Mouse (Mus musculus): ENCODE measurements around the gene Znrf1. TPM values are rescaled to one million over a fixed set of nuclear protein-coding genes. Genes with fewer than 3 reads are reported as not detected.
A peak's percentile ranks its signal among the peaks of the same experiment; 100 is the strongest.

Gene Znrf1
- polyA plus RNA-seq, 1 experiment = 124 TPM

DNA sequence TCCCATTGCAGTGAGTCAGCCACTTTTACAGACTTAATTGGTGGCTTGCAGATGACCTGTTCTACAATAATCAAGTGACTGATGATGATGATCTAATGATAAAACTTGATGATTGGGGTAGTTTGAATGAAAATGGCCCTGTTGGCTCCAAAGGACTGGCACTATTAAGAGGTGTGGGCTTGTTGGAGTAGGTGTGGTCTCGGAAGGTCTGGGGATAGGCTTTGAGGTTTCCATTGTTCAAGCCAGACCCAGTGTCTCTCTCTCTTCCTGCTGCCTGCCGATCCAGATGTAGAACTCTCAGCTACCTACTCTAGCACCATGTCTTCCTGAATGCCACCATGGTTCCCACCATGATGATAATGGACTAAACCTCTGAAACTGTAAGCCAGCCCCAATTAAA lies 52.4 kb downstream of the Znrf1 start:
- WGBS = 75% methylated on average over 2 of the region's 2 CpGs
- no peak overlapping the region for H3K27ac ChIP-seq (ENCODE audit: control insufficient read depth, insufficient read depth, low read depth, low read length, poor library complexity)
- peaks cover 3% of the 10 kb centered on the region; the same call in 1 of the 2 replicates for H3K4me1 ChIP-seq (ENCODE audit: control insufficient read depth, insufficient read depth, low read length)
- no peak overlapping the region for H3K4me3 ChIP-seq (replicated peaks; ENCODE audit: control insufficient read depth, low read depth, low read length)
- no peak for TF ChIP-seq CTCF (IDR thresholded peaks at IDR 0.05; ENCODE audit: control insufficient read depth, insufficient read depth, low read length)

- peaks cover 8% of the 10 kb centered on the region for H3K4me1 ChIP-seq (ENCODE audit: control insufficient read depth, insufficient read depth, low read length)
- H3K4me3 ChIP-seq (replicated peaks; ENCODE audit: control insufficient read depth, low read depth, low read length) = no peak overlapping the region
- no peak overlapping the region for H3K27ac ChIP-seq (ENCODE audit: control insufficient read depth, insufficient read depth, low read depth, low read length, poor library complexity)
- no peak for TF ChIP-seq POLR2A (IDR thresholded peaks at IDR 0.05; ENCODE audit: borderline replicate concordance, control insufficient read depth, low read depth, low read length)
- no peak for TF ChIP-seq CTCF (IDR thresholded peaks at IDR 0.05; ENCODE audit: control insufficient read depth, insufficient read depth, low read length)
- 46% methylated on average over 3 of the region's 3 CpGs for WGBS
These were observed 54.3 kb downstream of the Znrf1 start for GRCm38 (mm10) chr8:111590214-111590613.

DNA sequence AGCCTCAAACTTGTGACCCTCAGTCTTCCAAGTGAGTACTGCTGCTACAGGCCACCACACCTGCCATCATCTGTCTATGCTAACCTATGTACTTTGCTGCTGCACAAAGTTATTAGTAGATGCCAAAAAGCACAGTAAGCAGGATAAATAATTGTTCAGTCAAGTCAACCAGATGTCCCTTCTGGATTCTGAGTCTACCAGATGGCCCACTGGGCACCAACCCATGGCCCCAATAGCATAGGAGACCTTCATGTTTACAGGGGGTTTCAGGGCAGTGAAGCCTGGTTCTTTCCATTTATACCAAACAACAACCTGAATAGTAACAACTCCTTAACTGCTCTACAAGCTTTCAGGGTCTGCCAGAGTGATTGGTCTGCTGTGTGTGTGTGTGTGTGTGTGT lies 55.3 kb downstream of the Znrf1 start:
- H3K27ac ChIP-seq (ENCODE audit: control insufficient read depth, insufficient read depth, low read depth, low read length, poor library complexity) = no peak overlapping the region
- no peak overlapping the region for H3K4me3 ChIP-seq (replicated peaks; ENCODE audit: control insufficient read depth, low read depth, low read length)
- no peak for TF ChIP-seq POLR2A (IDR thresholded peaks at IDR 0.05; ENCODE audit: borderline replicate concordance, control insufficient read depth, low read depth, low read length)
- no peak for TF ChIP-seq CTCF (IDR thresholded peaks at IDR 0.05; ENCODE audit: control insufficient read depth, insufficient read depth, low read length)
- H3K4me1 ChIP-seq (ENCODE audit: control insufficient read depth, insufficient read depth, low read length) = peaks cover 11% of the 10 kb centered on the region

DNA sequence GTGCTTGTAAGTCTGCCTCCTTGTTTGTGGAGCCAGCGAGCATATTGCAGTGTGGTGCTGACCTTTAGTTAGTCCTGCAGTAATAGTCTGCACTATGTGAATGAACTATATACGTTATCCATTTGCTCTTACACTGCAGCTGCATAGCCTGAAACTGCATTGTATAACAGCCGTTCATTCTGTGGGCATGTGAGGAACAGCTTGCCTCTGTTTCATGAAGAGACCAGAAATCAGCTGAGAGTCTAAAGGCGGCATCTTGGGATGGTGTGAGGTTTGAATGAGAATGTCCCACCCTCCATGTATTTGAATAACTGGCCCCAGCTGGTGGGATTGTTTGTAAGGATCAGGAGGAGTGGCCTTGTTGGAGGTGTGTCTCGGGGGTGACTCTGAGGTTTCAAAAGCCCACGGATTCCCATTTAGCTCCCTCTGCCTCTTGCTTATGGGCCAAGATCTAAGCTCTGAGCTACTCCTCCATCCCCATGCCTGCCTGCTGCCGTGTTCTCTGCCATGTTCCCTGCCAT lies 56.6 kb downstream of the Znrf1 start:
- H3K4me1 ChIP-seq (ENCODE audit: control insufficient read depth, insufficient read depth, low read length) = peaks cover 11% of the 10 kb centered on the region
- H3K27ac ChIP-seq (ENCODE audit: control insufficient read depth, insufficient read depth, low read depth, low read length, poor library complexity) = no peak overlapping the region
- no peak overlapping the region for H3K4me3 ChIP-seq (replicated peaks; ENCODE audit: control insufficient read depth, low read depth, low read length)
- 52% methylated on average over 7 of the region's 7 CpGs for WGBS
- TF ChIP-seq CTCF (IDR thresholded peaks at IDR 0.05; ENCODE audit: control insufficient read depth, insufficient read depth, low read length) (no peak), POLR2A (IDR thresholded peaks at IDR 0.05; ENCODE audit: borderline replicate concordance, control insufficient read depth, low read depth, low read length) (no peak)

GRCm38 (mm10) chr8:111594044-111594840 lies 58.3 kb downstream of the Znrf1 start:
- H3K4me3 ChIP-seq (replicated peaks; ENCODE audit: control insufficient read depth, low read depth, low read length) = no peak overlapping the region
- H3K4me1 ChIP-seq (ENCODE audit: control insufficient read depth, insufficient read depth, low read length) = peaks cover 11% of the 10 kb centered on the region
- 25% methylated on average over 3 of the region's 3 CpGs for WGBS
- TF ChIP-seq CTCF (IDR thresholded peaks at IDR 0.05; ENCODE audit: control insufficient read depth, insufficient read depth, low read length) (no peak), POLR2A (IDR thresholded peaks at IDR 0.05; ENCODE audit: borderline replicate concordance, control insufficient read depth, low read depth, low read length) (no peak)
- H3K27ac ChIP-seq (ENCODE audit: control insufficient read depth, insufficient read depth, low read depth, low read length, poor library complexity) = peak overlapping the region; percentile 30; the same call in 1 of the 2 replicates

- Histone ChIP-seq H3K4me3 (replicated peaks; ENCODE audit: control insufficient read depth, low read depth, low read length) (no peak overlapping the region), H3K4me1 (ENCODE audit: control insufficient read depth, insufficient read depth, low read length) (peaks cover 11% of the 10 kb centered on the region), H3K27ac (ENCODE audit: control insufficient read depth, insufficient read depth, low read depth, low read length, poor library complexity) (no peak overlapping the region; the same call in 1 of the 2 replicates)
- TF ChIP-seq POLR2A (IDR thresholded peaks at IDR 0.05; ENCODE audit: borderline replicate concordance, control insufficient read depth, low read depth, low read length) (no peak), CTCF (IDR thresholded peaks at IDR 0.05; ENCODE audit: control insufficient read depth, insufficient read depth, low read length) (no peak)
- WGBS = 30% methylated on average over 2 of the region's 2 CpGs
These were observed 59.1 kb downstream of the Znrf1 start for GRCm38 (mm10) chr8:111594951-111595350.

GRCm38 (mm10) chr8:111595712-111596484 lies 60.0 kb downstream of the Znrf1 start:
- peak overlapping the region; percentile 48 for H3K4me3 ChIP-seq (replicated peaks; ENCODE audit: control insufficient read depth, low read depth, low read length)
- peaks cover 13% of the 10 kb centered on the region for H3K4me1 ChIP-seq (ENCODE audit: control insufficient read depth, insufficient read depth, low read length)
- under 1% methylated on average over 15 of the region's 15 CpGs for WGBS
- TF ChIP-seq CTCF (IDR thresholded peaks at IDR 0.05; ENCODE audit: control insufficient read depth, insufficient read depth, low read length) (no peak), POLR2A (IDR thresholded peaks at IDR 0.05; ENCODE audit: borderline replicate concordance, control insufficient read depth, low read depth, low read length) (no peak; the same call in 1 of the 2 replicates)
- H3K27ac ChIP-seq (ENCODE audit: control insufficient read depth, insufficient read depth, low read depth, low read length, poor library complexity) = peak overlapping the region; percentile 73

DNA sequence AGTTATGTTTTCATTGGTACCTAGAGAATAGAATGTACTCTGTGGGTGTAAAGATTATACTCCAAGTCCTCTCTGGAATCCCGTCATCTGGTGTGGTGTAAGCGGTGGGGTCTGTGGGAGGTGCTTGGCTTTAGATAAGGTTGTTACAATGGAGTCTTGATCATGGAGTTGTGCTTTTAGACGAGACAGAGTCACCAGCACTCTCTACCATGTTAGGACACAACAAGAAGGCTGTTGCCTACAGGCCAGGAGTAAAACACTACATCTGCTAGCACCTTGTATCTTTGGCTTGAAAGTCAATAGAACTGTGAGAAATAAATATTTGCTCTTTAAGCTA lies 60.6 kb downstream of the Znrf1 start:
- no peak overlapping the region for H3K27ac ChIP-seq (ENCODE audit: control insufficient read depth, insufficient read depth, low read depth, low read length, poor library complexity)
- 18% methylated on average over 3 of the region's 3 CpGs for WGBS
- H3K4me1 ChIP-seq (ENCODE audit: control insufficient read depth, insufficient read depth, low read length) = peaks cover 13% of the 10 kb centered on the region
- H3K4me3 ChIP-seq (replicated peaks; ENCODE audit: control insufficient read depth, low read depth, low read length) = no peak overlapping the region
- TF ChIP-seq CTCF (IDR thresholded peaks at IDR 0.05; ENCODE audit: control insufficient read depth, insufficient read depth, low read length) (no peak), POLR2A (IDR thresholded peaks at IDR 0.05; ENCODE audit: borderline replicate concordance, control insufficient read depth, low read depth, low read length) (no peak)
